Mouse (Mus musculus): ENCODE measurements at regions not wholly inside any gene's neighbourhood (a gene's known extent, or its start where the extent isn't known, plus 50 kb on each side); places are given as distances from the start of the nearest gene placed in this dataset.

DNA sequence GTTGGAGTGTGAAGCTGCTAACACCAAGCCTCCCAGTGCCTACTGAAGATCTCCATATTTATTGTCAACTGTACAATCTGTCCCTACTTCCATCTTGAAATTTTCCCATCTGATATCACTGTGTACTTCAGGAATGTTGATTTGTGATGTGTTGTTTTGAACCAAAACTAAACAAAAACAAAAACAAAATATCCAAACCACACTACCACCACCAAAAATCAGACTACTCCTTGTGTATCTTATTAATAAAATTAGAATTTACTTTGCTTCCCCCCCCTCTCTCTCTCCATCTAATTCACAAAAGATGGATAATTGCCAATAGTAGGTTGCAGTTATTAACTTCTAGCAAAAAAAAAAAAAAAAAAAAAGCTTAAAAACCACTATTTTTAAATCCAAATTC lies 166.5 kb upstream of the Tmem161b start:
- DNase-seq (ENCODE audit: low spot score in 2 of 2), result no peak
- intact Hi-C loops (cut with DNase I), result loop anchor here (2.0 to 5.0 kb wide), 3 partner anchors 69 to 328 kb away; no protein-coding TSS in a partner anchor

DNA sequence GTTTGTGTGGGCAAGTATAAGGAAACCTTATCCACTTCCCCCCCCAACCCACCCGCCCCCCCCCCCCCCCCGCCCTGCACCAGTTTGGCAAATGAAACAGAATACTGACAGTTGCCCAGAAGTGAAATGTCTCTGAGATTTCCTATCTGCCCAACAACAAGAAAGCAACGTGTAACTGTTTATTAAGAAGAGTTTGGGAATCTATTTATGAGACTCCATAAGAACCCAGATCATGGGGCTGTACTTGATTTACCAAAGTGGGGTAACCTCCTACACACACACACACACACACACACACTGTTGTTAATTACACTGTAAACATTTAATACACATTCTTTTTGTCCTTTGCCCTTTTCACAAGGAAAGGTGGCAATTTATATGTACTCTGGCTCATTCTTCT lies 165.6 kb upstream of the Tmem161b start:
- no peak for DNase-seq (ENCODE audit: low spot score in 2 of 2)
- intact Hi-C loops (cut with DNase I), result loop anchor here (5.0 kb wide), 2 partner anchors 189 to 329 kb away; no protein-coding TSS in a partner anchor

DNA sequence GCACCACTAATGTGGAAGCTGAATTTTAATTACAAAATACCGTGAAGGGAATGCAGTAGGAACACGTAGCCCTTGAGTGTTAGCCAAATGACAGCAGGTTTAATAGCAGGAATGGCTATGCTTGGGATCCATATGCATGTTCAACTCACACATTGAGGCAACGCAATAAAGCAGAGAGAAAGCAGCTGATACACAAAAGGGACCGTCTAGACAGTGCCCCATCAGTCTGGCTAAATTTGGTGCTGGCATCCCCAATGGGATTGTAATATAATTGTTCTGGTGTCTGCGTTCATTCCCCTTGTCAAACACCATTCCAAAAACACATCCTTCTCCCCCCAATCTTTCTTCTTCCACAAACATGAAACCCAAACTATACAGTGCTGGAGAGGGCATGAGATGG lies 165.1 kb upstream of the Tmem161b start:
- intact Hi-C loops (cut with DNase I), result loop anchor here (5.0 kb wide), 2 partner anchors 190 to 330 kb away; no protein-coding TSS in a partner anchor

DNA sequence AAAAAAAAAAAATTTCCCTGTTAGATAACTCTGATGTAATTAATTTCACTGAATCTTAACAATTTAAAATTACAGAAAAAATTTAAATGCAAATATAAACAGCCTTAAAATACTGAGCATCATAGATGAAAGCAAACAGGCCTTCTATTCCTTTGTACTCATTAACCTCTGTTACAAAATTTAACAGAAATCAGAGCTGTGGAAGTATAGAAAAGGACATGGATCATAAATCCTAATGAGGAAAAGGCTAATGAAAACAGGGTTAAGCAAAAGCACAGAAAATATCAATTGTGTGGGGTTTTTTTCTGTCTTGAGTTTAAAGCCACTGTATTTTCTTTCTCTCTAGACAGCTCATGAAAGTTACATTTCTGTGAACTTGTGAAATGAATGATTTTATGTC lies 164.6 kb upstream of the Tmem161b start:
- intact Hi-C loops (cut with DNase I), result loop anchor here (5.0 kb wide), 2 partner anchors 190 to 330 kb away; no protein-coding TSS in a partner anchor
- DNase-seq (ENCODE audit: low spot score in 2 of 2), result no peak

More for the DNA sequence above, 165.1 kb upstream of the Tmem161b start:
- peak in 1 of 2 experiments; percentile 11 for DNase-seq (ENCODE audit: low spot score in 2 of 2)

DNA sequence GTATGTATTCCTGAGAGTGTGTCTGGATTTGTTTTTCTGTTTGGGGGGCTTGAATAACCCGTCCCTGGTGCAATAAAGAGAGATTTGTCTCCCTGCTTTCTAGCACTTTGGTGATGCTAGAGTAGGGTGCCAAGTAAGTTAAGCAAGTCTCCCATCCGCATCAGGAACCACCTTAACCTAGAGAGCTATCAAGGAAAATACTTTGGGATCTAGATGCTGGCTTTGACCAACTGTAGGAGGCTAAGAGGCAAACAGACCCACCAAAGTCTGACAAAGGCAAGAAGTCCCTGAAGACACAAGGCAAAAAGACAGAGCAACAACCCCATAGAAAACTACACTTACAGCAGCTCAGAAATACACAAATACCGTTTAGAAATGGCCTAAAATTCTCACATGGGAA lies 163.8 kb upstream of the Tmem161b start:
- DNase-seq (ENCODE audit: low spot score in 2 of 2), result no peak
- intact Hi-C loops (cut with DNase I), result loop anchor here (5.0 kb wide), 2 partner anchors 191 to 331 kb away; no protein-coding TSS in a partner anchor

DNA sequence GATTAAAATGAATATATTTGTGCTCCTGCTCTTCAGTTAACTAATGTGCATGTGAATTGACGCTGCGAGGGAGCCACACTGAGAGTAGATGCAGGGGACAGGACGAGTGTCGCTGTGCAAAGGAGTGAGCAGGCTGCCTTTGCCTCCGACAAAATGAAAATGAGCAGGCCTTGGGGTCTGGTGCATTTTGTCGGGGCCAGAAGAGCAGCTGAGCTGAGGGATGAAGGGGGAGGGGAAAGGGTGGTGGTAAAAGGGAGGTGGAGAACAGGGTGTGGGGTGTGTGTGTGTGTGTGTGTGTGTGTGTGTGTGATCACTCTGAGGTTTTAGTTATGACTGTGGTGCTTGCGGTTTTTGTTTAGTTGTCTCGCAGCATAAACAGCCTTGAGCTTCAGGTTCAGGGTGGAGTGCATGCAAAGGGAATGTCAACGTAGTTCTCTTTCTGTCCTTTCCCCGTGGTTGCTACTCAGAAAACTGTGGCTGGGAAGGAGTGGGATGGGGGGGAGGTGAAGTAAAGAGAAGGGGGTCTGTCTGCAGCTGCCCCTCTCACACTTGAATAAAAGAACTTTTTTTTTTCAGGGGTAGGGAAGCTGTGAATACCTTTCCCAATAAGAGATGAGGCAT lies 163.0 kb upstream of the Tmem161b start:
- intact Hi-C loops (cut with DNase I), result loop anchor here (5.0 kb wide), 2 partner anchors 192 to 332 kb away; no protein-coding TSS in a partner anchor
- peak; percentile 52 to 62 for DNase-seq (ENCODE audit: low spot score in 2 of 2)

DNA sequence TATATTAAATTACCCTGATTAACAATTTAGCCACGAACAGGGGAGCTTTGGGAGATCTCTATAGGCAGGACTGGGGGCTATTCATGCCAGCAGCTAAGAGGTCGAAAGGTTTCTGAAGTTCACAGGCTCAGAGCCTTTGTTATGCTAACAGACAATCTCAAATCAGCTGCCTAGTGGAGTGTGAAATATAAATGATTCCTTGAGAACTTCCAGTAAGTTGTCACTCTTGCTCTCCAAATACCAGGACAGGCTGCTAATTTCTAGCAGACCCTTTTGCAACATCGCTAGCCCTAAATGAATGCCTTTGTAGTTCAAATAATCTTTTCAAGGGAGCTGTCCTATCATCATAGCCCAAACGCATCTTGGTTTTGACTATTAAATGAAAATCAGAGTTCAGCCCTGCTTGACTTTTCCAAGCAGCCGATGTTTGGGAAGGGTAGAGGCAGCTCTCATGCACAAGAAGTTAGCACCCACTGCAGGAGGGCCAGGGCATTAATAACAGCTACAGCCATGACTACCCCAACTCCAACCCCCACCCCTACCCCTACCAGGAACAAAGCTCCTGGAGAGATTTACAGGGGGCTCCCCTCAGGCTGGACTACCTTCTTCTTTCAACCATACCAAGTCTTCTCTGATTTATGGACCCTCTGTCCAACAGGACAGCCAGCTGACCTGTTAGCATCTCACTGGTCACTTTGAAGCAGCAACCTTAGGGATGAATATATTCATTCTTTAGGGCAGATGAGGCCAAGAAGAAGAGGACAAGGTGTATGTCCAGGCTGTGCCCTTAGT lies 162.2 kb upstream of the Tmem161b start:
- intact Hi-C loops (cut with DNase I), result loop anchor here (2.0 to 10.0 kb wide), 6 partner anchors 193 to 697 kb away; no protein-coding TSS in a partner anchor
- no peak for DNase-seq (ENCODE audit: low spot score in 2 of 2)

DNA sequence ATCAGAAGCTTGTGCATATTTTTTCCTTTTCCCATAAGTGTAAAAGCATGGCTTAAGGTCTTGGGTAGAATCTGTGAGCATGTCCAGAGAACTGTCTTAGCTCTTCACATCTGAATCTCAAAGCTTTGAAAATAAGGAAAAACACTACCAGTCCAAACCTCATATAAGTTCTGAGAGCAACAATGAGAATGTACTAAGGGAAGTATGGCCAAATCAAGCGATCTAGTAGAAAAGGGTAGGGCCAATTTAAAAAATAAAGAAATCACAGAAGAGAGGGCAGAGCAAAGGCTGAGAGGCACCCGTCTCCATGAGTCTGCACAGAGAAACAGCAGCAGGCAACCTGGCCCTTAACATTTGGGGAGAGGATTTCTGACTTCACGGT lies 161.7 kb upstream of the Tmem161b start:
- intact Hi-C loops (cut with DNase I), result loop anchor here (2.0 to 10.0 kb wide), 4 partner anchors 286 to 696 kb away; no protein-coding TSS in a partner anchor
- no peak for DNase-seq (ENCODE audit: low spot score in 2 of 2)

DNA sequence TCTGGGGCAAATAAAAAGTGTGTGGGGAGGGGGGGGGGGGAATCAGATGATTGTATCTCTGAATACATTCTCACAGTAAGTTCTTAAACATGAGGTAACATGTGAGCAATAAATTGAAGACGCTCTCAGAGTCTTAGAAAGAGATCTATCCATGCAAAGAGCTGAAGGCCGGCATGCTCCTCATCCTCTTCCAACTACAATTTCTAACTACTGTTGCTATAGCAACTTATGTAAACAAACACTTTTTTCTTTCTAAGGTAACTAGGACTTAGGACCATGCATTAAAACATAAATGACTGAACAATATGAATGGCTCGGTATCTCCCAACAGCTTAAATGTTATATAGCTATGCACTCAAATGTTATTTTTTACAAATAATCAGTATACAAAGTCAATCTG lies 161.2 kb upstream of the Tmem161b start:
- intact Hi-C loops (cut with DNase I), result loop anchor here (2.0 to 10.0 kb wide), 4 partner anchors 286 to 696 kb away; no protein-coding TSS in a partner anchor
- DNase-seq (ENCODE audit: low spot score in 2 of 2), result no peak

DNA sequence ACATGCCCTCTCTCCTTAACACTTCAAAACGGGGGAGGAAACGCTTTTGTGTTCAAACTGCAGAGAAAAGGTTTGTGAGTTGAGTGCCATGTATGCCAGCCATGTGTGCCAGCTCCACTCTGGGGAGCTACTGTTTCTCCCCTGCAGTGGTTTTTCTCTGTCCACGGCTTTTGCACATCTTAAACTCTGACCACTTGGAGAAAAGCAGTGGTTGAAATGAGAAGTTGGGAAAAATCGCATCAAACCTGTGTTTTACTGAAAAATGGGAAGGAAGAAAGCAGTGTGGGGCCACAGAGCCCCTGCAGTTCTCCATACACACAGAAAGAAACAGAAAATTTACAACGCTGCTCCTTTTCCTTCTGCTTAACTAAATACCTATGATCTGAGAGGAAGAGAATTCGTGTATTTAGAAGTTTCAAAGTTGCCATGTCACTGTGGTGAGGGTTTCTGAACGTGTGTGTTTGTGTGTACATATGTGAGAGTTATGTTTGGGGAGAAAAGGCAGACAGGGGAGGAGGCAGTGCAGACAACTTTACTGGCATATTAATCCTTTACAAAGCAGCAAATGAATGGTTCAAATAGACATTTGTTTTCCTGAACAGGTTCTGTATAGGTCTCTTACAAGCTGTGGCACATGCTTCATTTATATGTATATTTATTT lies 160.1 kb upstream of the Tmem161b start:
- intact Hi-C loops (cut with DNase I), result loop anchor here (2.0 to 10.0 kb wide), 4 partner anchors 285 to 695 kb away; no protein-coding TSS in a partner anchor
- peak in 1 of 2 experiments; percentile 11 for DNase-seq (ENCODE audit: low spot score in 2 of 2)

DNA sequence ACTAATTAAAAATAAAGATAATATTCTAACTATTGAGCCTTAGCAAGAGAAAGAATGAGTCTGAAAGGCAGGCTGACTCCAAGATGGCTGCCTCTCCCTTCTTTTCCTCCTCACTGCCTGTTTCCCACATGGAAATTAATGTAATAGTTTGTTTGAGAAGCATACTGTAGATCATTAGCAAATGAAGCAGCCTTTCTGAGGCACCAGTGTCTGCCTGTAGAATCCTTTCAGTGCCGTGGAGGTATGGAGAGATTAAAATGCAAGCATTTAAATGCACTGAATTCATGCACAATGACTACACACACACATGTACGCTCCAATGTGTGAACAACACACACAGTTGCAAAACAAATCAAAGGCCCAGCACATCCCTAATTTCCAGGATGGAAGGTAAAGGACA lies 159.5 kb upstream of the Tmem161b start:
- DNase-seq (ENCODE audit: low spot score in 2 of 2), result peak in 1 of 2 experiments; percentile 11
- intact Hi-C loops (cut with DNase I), result loop anchor here (5.0 to 10.0 kb wide), 2 partner anchors 325 to 552 kb away; no protein-coding TSS in a partner anchor

DNA sequence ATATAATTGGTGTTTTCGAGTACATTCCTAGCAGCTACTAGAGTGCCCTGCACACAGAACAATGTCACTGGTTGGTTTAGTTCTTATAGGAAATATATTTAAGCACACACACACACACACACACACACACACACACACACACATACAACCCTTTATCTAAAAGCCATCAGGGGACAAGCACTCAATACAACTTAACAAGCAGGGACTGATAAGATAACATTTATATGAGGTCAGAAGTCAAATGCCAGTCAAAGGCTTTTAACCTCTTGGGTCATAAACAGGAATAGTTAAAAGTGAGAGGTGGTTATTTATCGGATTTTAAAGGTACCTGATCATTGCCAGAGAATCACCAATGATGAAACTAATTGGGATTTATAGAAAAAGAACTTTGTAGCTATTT lies 158.7 kb upstream of the Tmem161b start:
- no peak for DNase-seq (ENCODE audit: low spot score in 2 of 2)
- intact Hi-C loops (cut with DNase I), result loop anchor here (5.0 to 10.0 kb wide), 2 partner anchors 326 to 551 kb away; no protein-coding TSS in a partner anchor

DNA sequence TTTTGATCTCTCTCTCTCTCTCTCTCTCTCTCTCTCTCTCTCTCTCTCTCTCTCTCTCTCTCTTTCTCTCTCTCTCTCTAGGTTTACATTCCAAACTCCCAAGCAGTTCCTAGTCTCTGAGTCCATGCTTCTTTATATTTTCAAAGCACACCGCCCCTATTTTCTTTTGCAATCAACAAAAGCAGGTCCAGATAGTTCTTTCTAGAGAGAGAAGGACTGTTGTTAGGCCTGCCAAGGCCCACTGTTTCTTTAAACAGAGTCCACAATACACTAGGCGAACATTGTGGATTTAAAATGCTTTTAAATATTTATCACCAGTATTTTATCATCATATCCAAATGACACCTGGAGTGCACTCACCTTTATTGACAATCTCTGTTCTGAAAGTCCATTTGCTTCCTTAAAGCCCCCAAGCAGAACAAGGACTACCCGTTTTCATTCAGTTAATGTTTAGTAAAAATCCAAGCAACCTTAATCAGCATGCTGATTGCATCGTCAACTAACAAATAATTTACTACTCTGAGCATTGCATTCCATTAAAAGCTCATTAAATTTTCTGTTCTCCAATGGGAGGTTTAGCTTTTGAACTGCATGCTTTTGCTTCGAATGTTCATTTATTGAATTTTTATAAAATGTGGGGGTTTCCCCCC lies 157.7 kb upstream of the Tmem161b start:
- DNase-seq (ENCODE audit: low spot score in 2 of 2), result no peak
- intact Hi-C loops (cut with DNase I), result loop anchor here (2.0 to 10.0 kb wide), 3 partner anchors 327 to 684 kb away; no protein-coding TSS in a partner anchor

DNA sequence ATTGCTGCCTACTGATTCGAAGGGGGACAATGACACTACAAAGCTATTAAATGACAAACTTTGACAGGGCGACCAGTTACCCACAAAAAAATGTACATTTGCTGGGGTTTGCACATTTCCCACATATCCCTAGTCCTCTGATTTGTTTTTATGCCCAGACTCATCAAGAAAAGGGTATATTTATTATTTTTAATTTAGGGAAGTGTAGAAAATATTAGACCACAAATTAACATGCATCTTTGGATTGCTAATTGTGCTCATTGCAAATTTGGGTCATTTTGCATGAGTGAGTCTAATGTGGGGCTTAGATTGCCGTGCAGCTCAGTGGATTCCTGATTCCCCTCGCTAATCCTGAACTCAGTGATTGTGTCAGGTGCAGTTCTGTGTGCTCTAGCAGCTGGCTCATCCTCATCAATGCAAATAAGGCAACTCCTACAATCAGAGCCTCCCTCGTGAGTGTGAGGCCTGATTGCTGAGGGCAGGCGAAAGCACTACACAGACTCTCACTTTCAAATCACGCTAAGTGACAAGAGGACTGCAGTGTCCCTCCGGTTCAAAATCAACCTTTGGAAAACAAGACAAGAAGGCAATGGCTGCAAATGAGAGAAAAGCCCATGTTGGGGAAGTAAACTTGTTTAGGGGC lies 156.7 kb upstream of the Tmem161b start:
- peak in 1 of 2 experiments; percentile 26 for DNase-seq (ENCODE audit: low spot score in 2 of 2)
- intact Hi-C loops (cut with DNase I), result loop anchor here (2.0 to 10.0 kb wide), 3 partner anchors 157 to 683 kb away; partner anchors contain the start of gene Tmem161b

DNA sequence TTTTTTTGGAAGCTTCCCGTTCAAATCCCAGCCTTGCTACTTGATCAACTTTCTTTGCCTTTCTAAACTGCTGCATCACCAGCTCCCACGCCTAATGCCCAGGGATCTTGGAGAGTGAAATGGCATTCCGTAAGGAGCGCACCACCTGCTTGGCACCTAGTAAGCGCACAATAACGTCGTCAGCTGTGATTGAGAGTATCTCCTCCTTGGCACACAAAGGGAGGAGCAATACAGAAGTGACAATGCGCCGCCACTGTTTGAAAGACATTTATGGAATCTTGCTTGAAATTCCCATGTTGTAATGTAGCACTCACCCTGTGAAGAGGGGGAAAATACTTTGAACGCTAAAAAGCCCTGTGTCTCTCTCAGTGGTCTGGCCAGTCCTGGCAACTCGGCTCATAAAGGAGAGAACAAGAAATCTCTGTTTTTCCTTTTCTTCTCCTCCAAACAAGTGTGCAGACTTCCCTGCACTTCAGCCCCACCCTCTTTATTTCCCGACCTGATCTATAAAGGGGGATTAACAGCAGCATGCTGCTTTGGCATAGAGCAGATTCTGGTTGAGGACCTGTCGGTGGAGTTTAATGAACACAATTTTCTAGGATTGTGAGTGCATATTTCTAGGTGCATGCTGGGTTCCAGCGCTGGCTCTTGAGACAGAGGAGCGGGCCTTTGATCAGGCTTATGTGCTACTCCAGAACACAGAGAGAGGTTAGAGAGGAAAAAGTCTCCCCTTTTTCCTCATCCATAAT lies 155.7 kb upstream of the Tmem161b start:
- intact Hi-C loops (cut with DNase I), result loop anchor here (5.0 to 10.0 kb wide), 2 partner anchors 156 to 548 kb away; partner anchors contain the start of gene Tmem161b
- DNase-seq (ENCODE audit: low spot score in 2 of 2), result peak in 1 of 2 experiments; percentile 13

DNA sequence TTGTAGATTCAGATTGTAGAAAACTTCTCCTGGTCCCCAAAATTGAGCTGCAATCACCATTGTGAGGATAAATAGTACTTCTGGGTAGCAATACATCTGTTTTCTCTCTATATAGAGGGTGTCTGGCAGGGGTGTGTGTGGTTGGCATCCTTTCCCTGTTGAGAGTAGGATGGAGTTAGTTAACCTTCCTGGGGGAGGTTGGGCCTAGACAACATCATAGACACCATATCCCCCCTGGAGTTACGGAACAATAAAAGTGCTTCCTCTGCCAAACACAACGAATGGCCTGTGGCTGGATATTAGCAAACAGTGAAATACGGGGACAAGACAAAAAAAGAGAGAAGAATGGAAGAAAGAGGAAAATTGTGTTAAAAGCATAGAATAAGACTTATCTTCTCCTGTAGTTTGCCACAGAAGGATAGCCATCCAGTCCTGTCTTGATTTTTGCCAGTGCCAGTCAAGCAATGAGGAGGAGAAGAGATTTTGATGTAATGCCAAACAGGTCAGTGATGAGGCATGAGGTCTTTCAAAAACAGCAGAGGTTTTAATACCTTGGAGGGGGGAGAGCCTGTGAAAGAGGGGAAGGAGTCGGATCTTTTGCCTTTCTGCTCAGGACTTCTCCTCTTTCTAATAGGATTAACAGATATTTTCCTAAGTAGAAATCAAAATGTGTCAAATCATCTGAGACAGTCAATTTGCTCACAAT lies 155.0 kb upstream of the Tmem161b start:
- intact Hi-C loops (cut with DNase I), result loop anchor here (5.0 to 10.0 kb wide), 2 partner anchors 155 to 548 kb away; partner anchors contain the start of gene Tmem161b
- DNase-seq (ENCODE audit: low spot score in 2 of 2), result no peak

DNA sequence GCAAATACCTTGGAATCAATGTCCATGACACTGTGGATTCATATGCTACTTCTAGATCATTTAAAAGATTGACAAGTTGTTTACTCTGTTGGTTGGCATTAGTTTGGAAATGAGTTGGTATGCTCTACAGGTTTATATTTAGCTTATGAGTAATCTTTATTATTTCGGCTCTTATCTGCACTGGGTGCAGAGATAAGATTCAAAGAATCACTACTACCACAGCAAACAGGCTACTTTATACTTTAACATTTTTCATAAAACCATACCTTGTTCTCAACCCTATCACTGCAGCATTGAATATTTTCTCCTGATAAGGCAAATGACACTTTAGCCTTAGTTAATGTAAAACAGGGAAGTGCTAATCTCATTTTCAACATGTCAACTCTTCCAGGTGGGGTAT lies 153.7 kb upstream of the Tmem161b start:
- intact Hi-C loops (cut with DNase I), result loop anchor here (5.0 to 10.0 kb wide), 2 partner anchors 154 to 546 kb away; partner anchors contain the start of gene Tmem161b
- DNase-seq (ENCODE audit: low spot score in 2 of 2), result no peak

Data from left cerebral cortex, postnatal 14 days (tissue).